Comparison of ENCODE assay signal across 9 mouse cellular contexts in genomic region chr11:115226811-115227491, GRCm38 (mm10). TPM values are rescaled to one million over a fixed set of nuclear protein-coding genes. Genes with fewer than 3 reads are reported as not detected.
DNase-seq lines count a peak whose midpoint lies in the region; ATAC-seq lines count a peak whose summit lies in the region.
"Had no signal": no experiment of that assay in that cellular context is flagged by ENCODE, and none has a peak within 500 bp of the region (broad histone marks: within the 10 kb centered on the region; RNA-seq: fewer than 3 reads in every experiment).

No protein-coding gene starts in this region.

- no peaks in the 10 kb centered on the region for H3K27me3 ChIP-seq in hindbrain, embryonic 11.5 days (ENCODE audit: control insufficient read depth, insufficient read depth, low read length)
- no peaks in the 10 kb centered on the region; the same call in 1 of the 2 replicates for H3K27me3 ChIP-seq in midbrain, embryonic 15.5 days (replicated peaks)
- peaks cover 78% of the 10 kb centered on the region for H3K27me3 ChIP-seq in kidney, embryonic 15.5 days
- H3K27me3 ChIP-seq: megakaryocyte, embryonic 14.5 days had no signal

- no peak overlapping the region for H3K4me2 ChIP-seq in hindbrain, embryonic 11.5 days (replicated peaks; ENCODE audit: low read depth, low read length)
- no peak overlapping the region for H3K4me2 ChIP-seq in midbrain, embryonic 15.5 days
- no peak overlapping the region for H3K4me2 ChIP-seq in kidney, embryonic 15.5 days

- 51% methylated on average over 14 of the region's 14 CpGs for WGBS in hindbrain, embryonic 11.5 days
- WGBS in midbrain, embryonic 15.5 days: 24% methylated on average over 14 of the region's 14 CpGs
- 64% methylated on average over 14 of the region's 14 CpGs for WGBS in kidney, embryonic 15.5 days

- ATAC-seq in hindbrain, embryonic 11.5 days (ENCODE audit: low FRiP score): no peak; the same call in 1 of the 2 replicates
- peak; percentile 63 for ATAC-seq in midbrain, embryonic 15.5 days (replicated peaks)
- ATAC-seq in kidney, embryonic 15.5 days (replicated peaks; ENCODE audit: low FRiP score): no peak

- peak; percentile 72 to 73 for DNase-seq in cerebellum, postnatal 25 days
- DNase-seq in cerebellum, postnatal 4 days (ENCODE audit: low spot score in 2 of 2): no peak
- peak; percentile 59 for DNase-seq in T-cell, adult 2 months (ENCODE audit: low spot score)
- no peak for DNase-seq in hindbrain, embryonic 11.5 days (ENCODE audit: low spot score)
- no peak for DNase-seq in yolk sac, embryonic 10.5 days (ENCODE audit: low spot score)
- no peak for DNase-seq in embryo, embryonic 10.5 days (ENCODE audit: low spot score)

- H3K27ac ChIP-seq in hindbrain, embryonic 11.5 days (ENCODE audit: low read depth, low read length): peak overlapping the region; percentile 7; the same call in 1 of the 2 replicates
- peak overlapping the region; percentile 61 for H3K27ac ChIP-seq in midbrain, embryonic 15.5 days
- no peak overlapping the region for H3K27ac ChIP-seq in kidney, embryonic 15.5 days

- no peak overlapping the region for H3K9ac ChIP-seq in hindbrain, embryonic 11.5 days (ENCODE audit: low read depth, low read length)
- no peak overlapping the region for H3K9ac ChIP-seq in midbrain, embryonic 15.5 days
- H3K9ac ChIP-seq in kidney, embryonic 15.5 days: no peak overlapping the region

- H3K9me3 ChIP-seq in hindbrain, embryonic 11.5 days (ENCODE audit: control insufficient read depth, low read length): no peaks in the 10 kb centered on the region
- no peaks in the 10 kb centered on the region for H3K9me3 ChIP-seq in midbrain, embryonic 15.5 days
- no peaks in the 10 kb centered on the region for H3K9me3 ChIP-seq in kidney, embryonic 15.5 days (replicated peaks)
- H3K9me3 ChIP-seq: megakaryocyte, embryonic 14.5 days had no signal

- H3K36me3 ChIP-seq in hindbrain, embryonic 11.5 days (ENCODE audit: control insufficient read depth, insufficient read depth, low read length): no peaks in the 10 kb centered on the region
- no peaks in the 10 kb centered on the region for H3K36me3 ChIP-seq in midbrain, embryonic 15.5 days (replicated peaks)
- H3K36me3 ChIP-seq in kidney, embryonic 15.5 days: no peaks in the 10 kb centered on the region

- H3K4me3 ChIP-seq in hindbrain, embryonic 11.5 days (ENCODE audit: low read depth, low read length): no peak overlapping the region
- no peak overlapping the region for H3K4me3 ChIP-seq in midbrain, embryonic 15.5 days
- no peak overlapping the region for H3K4me3 ChIP-seq in kidney, embryonic 15.5 days (replicated peaks)

- peaks cover 26% of the 10 kb centered on the region for H3K4me1 ChIP-seq in hindbrain, embryonic 11.5 days (replicated peaks; ENCODE audit: control insufficient read depth, insufficient read depth, low read length)
- H3K4me1 ChIP-seq in midbrain, embryonic 15.5 days: peaks cover 71% of the 10 kb centered on the region
- H3K4me1 ChIP-seq in kidney, embryonic 15.5 days: peaks cover 47% of the 10 kb centered on the region

RNA-seq across cellular contexts. Expression of gene Nat9, which starts 39.3 kb away (rescaled TPM):
- 19.5 and 20.1 TPM in 2 replicates for polyA plus RNA-seq in hindbrain, embryonic 11.5 days (2014; fragmentation: Nextera tagmentation; extraction: Ambion mirVana)
- polyA plus RNA-seq in midbrain, embryonic 15.5 days (2015; fragmentation: Nextera tagmentation; extraction: Ambion mirVana): 22.5 and 25.5 TPM in 2 replicates
- 21.5 and 23.4 TPM in 2 replicates for polyA plus RNA-seq in kidney, embryonic 15.5 days (2015; fragmentation: Nextera tagmentation; extraction: Ambion mirVana)

RNA-seq across cellular contexts. Expression of gene Tmem104, which starts 39.7 kb away (rescaled TPM):
- 7.2 and 7.3 TPM in 2 replicates for polyA plus RNA-seq in hindbrain, embryonic 11.5 days (2014; fragmentation: Nextera tagmentation; extraction: Ambion mirVana)
- polyA plus RNA-seq in midbrain, embryonic 15.5 days (2015; fragmentation: Nextera tagmentation; extraction: Ambion mirVana): 12.6 and 15.3 TPM in 2 replicates
- polyA plus RNA-seq in kidney, embryonic 15.5 days (2015; fragmentation: Nextera tagmentation; extraction: Ambion mirVana): 10.6 and 11.0 TPM in 2 replicates

RNA-seq across cellular contexts. Expression of gene Grin2c, which starts 40.1 kb away (rescaled TPM):
- polyA plus RNA-seq in hindbrain, embryonic 11.5 days (2014; fragmentation: Nextera tagmentation; extraction: Ambion mirVana): 0.25 and 0.43 TPM in 2 replicates
- 0.21 and 0.26 TPM in 2 replicates for polyA plus RNA-seq in midbrain, embryonic 15.5 days (2015; fragmentation: Nextera tagmentation; extraction: Ambion mirVana)
- not detected in 2 replicates for polyA plus RNA-seq in kidney, embryonic 15.5 days (2015; fragmentation: Nextera tagmentation; extraction: Ambion mirVana)

RNA-seq across cellular contexts. Expression of gene Fdxr, which starts 49.9 kb away (rescaled TPM):
- polyA plus RNA-seq in hindbrain, embryonic 11.5 days (2014; fragmentation: Nextera tagmentation; extraction: Ambion mirVana): 11.6 and 14.9 TPM in 2 replicates
- polyA plus RNA-seq in midbrain, embryonic 15.5 days (2015; fragmentation: Nextera tagmentation; extraction: Ambion mirVana): 21.5 and 22.1 TPM in 2 replicates
- 15.4 and 20.8 TPM in 2 replicates for polyA plus RNA-seq in kidney, embryonic 15.5 days (2015; fragmentation: Nextera tagmentation; extraction: Ambion mirVana)

Comparison
In these comparisons a context has a peak if more than half of its experiments do, and no peak if none do; other contexts are left out.
1. DNase-seq: peak in cerebellum, postnatal 25 days (2 of 2) and T-cell, adult 2 months (single experiment); none in cerebellum, postnatal 4 days (0 of 2), hindbrain, embryonic 11.5 days (single experiment), yolk sac, embryonic 10.5 days (single experiment) and embryo, embryonic 10.5 days (single experiment).